Mouse (Mus musculus): ENCODE data around the gene Trappc4.
"Not testable (repeated sequence)": the region's sequence is repeated elsewhere in the genome, so short reads cannot be mapped to it uniquely, and the experiment has no call there.

Gene Trappc4

DNA sequence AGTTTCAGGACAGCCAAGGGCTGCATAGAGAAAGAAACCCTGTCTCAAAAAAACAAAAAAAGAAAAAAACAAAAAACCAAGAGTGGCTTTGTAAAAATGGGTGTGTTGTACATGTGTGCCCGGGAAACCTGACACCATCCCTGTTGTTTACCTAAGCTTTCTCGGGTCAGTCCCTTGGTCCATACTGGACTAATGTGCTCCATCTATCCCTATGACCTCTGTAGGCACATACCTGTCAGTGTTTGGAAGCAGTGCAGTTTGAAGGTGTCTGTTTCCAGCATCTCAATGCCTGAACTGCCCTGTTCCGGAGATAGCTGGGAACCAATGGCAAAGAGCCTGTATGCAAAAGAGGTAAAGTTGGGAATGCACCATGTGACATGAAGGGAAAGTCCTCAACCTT, 2.4 kb downstream of the Trappc4 start:
- DNase-seq: no peak

DNA sequence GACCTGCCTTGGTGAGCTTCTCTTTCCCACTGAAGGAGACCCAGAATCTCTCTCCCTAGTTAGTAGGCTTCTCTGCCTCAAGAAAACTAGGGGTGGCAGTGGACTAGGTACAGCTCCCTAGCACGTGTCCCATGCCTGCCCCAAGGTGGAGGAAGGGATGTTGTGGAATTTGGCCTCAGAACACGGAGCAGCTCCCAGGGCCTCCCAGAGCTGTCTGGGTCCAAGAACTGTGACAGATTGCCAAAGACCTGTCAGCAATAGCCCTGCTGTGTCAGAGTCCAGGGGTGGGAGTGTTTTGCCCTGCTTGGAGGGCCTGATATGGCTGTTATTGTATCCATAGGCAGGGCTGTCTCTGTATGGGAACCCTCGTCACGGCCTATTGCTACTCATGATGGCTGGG, 6.3 kb downstream of the Trappc4 start:
- DNase-seq: no peak

DNA sequence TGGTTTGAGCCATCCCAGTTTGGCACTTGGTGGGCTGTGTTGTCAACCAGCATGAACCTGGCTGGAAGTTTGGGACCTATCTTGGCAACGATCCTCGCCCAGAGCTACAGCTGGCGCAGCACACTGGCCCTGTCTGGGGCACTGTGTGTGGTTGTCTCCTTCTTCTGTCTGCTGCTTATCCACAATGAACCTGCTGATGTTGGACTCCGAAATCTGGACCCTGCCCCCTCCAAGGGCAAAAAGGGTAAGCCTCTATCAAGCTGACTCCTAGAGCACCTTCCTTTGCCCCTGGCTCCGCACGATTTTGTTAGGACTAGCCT, 7.6 kb downstream of the Trappc4 start:
- DNase-seq: no peak

DNA sequence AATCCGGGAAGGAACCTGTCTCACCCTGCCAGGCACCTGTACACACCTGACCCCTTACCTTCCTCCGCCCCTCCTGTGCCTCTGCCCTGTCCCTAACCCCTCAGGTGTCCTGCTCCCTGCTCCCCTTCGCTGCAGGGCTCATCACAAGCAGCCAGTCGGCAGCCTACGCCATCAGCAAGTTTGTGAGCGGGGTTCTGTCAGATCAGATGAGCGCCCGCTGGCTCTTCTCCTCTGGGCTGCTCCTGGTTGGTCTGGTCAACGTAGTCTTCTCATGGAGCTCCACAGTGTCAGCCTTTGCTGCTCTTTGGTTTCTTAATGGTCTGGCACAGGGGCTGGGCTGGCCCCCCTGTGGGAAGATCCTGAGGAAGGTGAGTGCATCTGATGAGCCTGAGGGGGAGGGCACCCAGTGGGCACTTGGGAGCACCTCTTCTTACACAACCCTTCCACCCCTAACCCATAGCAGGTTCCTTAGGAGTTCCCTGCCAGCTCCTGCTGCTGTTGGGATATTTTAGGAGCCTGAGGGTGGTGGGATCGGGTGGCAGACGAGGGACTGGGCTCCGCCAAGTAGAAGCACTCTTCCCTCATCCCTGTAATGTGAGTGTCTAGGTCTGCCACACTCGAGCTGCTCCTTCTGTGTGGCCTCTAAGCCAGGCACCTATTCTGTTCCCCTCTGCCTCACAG, 8.1 kb downstream of the Trappc4 start:
- no peak for DNase-seq

DNA sequence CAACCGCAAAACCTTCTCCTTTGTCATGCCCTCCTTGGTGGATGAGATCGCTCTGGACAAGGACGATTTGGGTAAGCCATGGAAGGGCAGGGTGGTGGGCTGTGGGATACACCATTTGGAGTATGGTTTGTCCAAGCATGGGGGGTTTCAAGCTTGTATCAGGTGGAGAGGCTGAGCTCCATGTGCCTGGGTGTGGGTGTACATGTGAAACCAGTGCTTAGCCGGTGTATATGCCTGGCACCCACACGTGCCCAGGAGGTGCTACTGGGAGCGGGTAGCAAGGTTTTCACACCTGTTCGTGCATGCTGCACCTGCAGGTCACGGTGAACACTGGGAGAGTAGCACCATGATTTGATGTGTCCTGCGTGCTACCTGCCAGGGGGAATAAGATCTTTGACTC, 8.8 kb downstream of the Trappc4 start:
- no peak for DNase-seq

DNA sequence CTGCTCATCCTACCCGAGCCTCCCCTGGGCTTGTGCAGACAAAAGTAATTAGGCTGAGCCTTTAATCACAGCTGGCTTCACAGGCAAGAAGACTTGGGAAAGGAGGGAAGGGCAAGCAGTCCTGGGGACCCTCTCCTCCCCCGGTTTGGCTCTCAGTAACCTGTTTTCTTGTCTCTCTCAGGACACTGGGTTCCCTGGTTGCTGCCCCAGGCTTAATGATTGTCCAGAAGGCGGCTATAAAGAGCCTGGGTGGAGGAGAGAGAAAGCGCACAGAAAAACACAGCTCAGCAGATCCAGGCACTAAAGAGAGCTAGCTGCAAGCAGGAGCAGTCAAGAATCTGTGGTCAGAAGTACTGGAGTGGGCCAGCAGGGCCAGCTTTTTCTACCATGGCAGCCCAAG, 9.3 kb downstream of the Trappc4 start:
- DNase-seq: no peak

DNA sequence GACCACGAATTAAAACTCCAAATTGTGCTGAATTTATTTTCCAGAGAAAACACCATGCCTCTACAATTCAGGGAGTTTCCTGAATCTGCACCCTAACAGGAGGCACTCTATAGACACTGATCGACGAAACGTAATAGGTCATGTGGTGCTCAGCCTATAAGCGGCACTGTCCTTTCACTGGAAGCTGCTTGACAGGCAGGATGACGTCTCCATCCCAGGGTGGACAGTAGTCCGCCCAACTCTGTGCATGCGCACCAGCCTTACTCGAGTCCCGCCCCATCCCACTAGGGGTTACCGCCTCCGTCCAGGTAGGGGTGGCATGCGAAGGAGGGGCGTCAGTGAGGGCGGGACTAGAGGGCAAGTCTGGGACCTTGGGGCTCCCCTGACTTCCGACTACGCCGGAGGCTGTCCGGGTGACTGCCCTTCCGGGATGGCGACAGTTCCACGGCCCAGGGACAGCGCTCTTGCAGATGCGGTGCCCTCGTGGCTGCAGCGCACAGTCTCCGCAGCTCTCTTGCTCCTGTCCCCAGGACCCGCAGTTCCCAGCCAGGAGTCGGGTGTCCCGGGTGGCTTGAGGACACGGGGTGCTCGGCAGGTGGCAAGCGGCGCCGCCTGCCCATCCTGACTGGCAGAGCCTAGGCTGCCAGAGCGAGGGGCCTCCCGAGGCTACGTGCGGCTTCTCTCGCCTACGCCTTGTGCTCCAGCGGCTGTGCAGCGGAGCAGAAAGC, 10.6 kb downstream of the Trappc4 start, which contains the start of gene Slc37a4:
Gene Slc37a4, plus strand, starts transcription at position 169 of the 728 bp plus-strand sequence.
- peak; percentile 99 for DNase-seq

DNA sequence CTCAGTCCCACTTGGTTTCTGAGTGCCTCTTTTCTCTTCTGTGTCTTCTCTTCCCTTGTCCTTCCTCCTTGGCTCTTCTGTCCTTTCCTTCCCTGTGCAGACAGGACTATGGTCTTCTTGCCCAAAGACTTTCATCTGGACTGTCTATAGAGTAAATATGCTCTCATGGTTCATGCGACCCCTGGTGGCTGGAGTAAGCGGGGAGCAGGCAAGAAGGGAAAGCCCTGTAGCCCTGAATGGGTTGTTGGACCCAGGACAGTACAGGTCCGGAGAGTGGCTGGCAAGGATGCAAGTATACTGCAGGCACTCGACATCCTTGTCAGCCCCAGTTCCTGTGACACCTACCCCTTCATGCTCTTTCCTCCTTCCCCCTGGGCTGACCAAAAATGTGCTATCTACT, 15.9 kb downstream of the Trappc4 start:
- DNase-seq: peak; percentile 76

DNA sequence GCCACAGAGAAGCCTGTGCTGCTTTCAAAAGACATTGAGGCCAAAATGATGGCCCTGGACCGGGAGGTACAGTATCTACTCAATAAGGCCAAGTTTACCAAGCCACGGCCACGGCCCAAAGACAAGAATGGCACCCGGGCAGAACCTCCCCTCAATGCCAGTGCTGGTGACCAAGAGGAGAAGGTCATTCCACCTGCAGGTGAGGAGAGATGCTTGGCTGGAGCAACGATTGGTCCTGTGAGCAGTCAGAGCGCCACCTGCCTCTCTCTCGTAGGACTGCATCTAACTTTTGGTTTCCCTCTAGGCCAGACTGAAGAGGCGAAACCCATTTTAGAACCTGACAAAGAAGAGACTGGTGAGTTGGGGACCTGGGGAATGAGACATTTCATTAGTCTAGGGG, 18.1 kb downstream of the Trappc4 start:
- DNase-seq: peak; percentile 77

DNA sequence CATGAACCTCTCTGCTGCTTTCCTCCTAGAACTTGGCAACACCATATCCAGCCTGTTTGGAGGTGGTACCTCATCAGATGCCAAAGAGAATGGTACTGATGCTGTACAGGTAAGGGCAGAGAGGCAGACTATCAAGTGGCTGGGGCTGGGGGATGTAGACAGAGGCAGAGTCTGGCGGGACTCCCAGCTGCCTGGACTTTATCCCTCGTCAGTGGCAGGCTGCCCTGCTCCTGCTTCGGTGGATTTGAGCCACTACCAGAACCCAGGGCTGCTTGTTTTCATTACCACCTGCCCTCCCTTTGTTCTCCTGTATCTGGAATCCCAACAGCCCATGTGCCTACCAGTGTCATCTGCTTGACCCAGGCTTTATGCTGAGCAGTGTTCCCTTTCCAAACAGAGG, 20.2 kb downstream of the Trappc4 start:
- DNase-seq: no peak

DNA sequence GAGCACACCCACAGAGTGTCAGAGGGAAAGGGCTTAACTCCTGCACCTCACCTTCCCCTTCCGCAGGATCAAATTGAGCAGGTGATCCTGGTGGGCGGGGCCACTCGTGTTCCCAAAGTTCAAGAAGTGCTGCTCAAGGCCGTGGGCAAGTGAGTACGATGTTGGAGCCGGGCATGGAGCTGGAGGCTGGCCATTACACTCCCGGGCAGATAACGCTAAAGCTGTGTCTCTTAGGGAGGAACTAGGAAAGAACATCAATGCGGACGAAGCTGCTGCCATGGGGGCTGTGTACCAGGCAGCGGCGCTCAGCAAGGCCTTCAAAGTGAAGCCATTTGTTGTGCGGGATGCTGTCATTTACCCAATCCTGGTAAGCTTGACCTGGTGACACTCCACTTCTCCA, 22.8 kb downstream of the Trappc4 start:
- no peak for DNase-seq

DNA sequence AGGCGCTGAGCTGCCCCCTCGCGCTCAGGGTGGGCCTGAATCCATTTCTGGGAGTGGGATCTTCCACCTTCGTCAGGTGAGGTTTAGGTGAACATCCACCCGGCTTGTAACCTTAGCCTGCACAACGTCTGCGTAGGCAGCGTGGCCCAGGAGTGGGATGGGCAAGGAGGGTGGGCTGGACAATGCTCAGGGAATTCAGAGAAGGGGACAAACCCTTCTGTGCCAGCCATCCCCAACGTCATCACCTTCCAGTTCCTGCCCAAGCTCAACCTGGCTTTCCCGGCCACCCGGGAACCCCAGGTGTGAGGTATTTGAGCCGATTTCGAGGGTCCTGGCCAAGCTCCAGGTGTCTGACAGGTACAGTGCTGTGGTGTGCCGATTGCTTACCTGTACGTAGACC, 27.5 kb downstream of the Trappc4 start:
- DNase-seq: peak; percentile 61

DNA sequence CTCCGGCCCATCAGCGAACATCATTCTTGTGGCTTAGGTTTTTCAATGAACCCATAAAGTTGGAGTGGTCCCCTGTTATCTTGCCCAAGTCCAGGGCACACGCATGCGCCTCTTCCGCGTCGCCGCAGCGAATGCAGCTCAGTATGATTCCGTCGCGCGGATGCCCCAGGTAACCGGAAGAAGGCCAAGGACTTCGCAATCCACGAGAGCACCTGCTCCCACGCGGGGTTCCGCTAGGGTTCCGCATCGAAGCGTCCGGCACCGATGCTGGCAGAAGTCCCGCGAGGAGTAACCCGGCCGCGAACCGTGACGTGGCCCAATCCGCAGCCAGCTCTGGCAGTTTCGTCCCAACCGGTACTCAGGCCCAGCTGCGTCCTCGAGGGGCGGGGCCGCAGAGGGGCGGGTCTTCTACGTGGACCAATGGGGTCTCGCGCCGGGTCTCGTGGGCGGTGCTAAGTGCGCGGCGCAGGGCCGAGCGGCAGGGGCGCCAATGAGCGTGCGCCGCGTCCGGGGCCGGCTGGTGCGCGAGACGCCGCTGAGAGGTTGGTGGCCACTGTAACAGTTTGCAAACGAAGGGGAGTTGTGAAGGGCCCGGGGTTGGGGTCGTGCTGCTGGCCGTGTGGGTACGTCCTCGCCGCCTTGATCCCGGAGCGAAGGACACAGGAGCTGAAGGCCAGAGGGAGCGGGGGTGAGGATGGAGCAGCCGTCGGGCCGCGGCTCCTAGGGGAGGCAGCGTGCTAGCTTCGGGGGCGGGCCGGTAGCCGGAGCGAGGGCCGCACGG, 28.2 kb downstream of the Trappc4 start, which contains the start of gene Hyou1:
Gene Hyou1, plus strand, starts transcription at position 437 of the 781 bp plus-strand sequence.
- peak; percentile 99 for DNase-seq

DNA sequence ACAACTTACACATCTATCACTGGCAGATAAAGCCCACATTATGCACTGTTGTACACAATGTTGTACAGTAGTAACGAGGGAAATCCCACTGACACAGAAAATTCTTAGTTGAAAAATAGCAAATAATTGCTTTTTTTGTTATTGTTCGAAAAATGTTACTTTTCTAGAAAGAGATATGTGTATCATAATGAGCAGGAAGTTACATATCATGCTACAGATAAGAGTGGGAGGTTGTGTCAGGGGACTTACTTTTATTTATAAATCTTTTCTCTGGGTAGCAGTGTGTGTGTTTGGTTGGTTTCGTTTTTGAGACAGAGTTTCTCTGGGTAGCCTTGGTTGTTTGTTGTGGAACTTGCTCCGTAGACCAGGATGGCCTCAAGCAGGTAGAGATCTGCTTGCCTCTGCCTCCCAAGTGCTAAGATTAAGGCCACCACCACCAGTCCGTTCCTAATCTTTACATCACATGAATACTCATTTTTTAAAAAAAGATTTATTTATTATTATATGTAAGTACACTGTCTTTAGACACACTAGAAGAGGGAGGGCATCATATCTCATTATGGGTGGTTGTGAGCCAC, 29.2 kb downstream of the Trappc4 start:
- no peak for DNase-seq

DNA sequence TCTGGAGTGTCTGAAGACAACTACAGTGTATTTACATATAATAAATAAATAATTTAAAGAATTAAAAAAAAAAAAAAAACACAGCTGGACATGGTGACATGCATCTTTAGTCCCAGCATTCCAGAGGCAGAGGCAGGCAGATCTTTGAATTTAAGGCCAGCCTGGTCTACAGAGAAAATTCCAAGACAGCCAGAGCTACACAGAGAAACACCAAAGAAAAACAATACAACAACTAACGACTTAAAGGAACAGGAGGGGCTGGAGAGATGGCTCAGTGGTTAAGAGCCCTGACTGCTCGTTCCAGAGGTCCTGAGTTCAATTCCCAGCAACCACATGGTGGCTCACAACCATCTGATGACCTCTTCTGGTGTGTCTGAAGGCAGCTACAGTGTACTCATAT, 30.1 kb downstream of the Trappc4 start:
- not testable (repeated sequence) for DNase-seq

DNA sequence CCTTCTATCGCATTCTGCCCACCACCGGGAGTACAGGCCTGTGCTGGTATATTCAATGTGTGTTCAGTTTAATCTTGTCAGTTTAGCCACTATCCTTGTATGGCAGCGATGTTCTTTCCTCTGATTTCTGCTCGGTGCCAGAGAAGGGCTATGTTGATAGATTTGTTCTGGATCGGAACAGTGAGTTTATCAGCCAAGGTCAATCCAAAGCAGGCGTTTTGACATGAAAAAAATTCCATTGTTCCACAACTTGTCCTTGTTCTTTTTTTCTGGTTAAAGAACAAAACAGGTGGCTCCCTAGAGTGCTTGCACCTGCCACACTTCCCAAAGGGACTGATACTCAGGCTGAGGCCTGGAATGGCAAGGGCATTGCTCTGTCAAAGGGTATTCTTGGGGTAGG, 31.3 kb downstream of the Trappc4 start:
- DNase-seq: no peak

DNA sequence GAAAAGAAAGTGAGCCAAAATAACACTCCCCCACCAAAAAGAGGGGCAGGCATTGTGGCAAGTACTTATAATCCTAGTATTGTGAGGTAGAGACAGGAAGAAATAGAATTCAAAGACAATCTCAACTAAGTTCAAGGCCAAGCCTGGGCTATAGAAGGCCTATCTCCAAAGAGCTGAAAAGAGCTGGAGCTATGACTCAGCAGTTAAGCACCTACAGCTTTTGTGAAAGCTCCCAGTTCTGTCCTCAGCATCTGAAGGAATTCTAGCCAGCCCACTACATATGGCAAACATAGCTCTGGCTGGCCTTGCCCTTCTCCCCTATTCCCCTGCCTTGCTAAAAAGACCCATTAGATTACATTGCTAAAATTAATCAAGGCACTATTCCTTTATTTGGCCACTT, 34.0 kb downstream of the Trappc4 start:
- no peak for DNase-seq

DNA sequence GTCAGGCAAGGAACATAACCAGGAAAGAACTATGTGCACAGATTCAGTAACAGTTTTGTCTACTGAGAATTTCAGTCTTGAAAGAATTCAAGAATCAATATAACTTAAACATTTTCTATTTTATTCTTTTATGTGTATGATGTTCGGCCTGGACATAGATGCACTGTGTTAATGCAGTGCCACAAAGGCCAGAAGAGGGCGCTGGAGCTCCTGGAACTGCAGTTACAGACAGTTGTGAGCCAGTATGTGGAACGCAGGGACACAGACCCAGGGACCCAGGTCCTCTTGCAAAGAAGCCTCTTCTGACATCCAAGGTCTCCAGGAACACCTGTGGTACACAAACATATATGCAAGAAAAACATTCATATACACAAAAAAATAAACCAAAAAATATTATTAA, 42.9 kb downstream of the Trappc4 start:
- DNase-seq: no peak

DNA sequence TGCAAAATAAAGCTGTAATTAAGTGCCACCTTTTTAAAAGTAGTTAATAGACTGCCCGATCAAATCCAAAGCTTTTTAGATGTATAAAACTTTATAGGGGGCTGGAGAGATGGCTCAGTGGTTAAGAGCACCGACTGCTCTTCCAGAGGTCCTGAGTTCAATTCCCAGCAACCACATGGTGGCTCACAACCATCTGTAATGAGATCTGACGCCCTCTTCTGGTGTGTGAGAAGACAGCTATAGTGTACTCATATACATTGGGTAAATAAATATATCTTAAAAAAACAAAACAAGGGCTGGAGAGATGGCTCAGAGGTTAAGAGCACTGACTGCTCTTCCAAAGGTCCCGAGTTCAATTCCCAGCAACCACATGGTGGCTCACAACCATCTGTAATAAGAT, 45.5 kb downstream of the Trappc4 start:
- DNase-seq: not testable (repeated sequence)

DNA sequence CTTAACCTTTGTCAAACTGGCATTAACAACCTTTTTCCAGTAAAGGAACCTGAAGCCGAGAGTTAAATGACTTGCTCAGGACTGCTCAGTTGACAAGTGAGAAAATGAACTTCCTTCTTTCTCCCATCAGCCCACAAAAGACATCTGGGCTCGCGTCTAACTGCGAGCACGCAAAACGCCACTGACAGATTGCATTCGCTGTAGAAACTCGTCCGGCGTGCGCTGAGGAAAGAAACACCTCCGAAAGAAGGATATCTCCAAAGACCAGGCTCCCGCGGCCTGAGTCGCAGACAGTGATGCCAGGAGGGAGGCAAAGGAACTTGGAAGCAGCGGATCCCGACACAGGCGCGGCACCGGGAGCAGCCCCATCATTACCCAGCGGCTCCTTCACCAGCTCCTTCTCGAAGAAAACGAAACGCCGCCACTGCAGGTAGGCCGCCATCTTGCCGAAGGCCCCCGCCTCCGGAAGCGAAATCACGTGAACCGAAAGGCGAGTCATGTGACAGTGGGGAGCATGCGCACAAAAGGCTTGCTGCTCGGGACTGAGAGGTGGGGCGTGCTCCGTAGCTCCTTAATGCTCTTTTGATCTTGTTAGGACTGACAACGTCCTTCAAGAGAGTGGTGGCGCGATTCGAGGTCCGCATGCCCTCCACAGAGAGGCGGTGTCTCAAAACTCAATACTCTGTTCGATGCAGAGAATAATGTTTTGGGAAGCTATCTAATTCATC, 46.0 kb downstream of the Trappc4 start, which contains the start of gene Vps11:
Gene Vps11, minus strand, starts transcription at position 481 of the 728 bp plus-strand sequence.
- DNase-seq: peak; percentile 93

DNA sequence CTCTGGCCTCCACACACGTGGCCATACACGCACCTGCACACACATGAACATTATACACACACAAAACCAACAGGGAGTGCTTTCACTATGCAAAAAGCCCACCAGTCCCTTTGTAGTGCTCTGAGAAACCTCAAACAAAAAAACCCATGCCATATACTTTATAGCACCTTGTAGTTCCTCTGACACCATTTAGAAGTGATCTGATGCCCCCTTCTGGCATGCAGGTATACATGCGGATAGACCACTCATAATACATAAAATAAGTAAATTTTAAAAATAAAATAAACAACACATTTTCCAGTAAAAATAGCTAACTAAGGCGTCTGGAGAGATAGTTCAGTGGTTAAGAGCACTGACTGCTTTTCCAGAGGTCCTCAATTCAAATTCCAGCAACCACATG, 50.2 kb downstream of the Trappc4 start:
- no peak for DNase-seq

Measured in cerebellum, adult 9-10 months (tissue).